Comparison of ENCODE assay signal across 8 mouse cellular contexts in genomic region chr13:34088871-34089288, GRCm38 (mm10). TPM values are rescaled to one million over a fixed set of nuclear protein-coding genes. Genes with fewer than 3 reads are reported as not detected.
A peak's percentile ranks its signal among the peaks of the same experiment; 100 is the strongest.
DNase-seq lines count a peak whose midpoint lies in the region; ATAC-seq and TF ChIP-seq lines count a peak whose summit lies in the region.

No protein-coding gene starts in this region.

- H3K4me2 ChIP-seq in hindbrain, embryonic 15.5 days: peak overlapping the region; percentile 41
- H3K4me2 ChIP-seq in neural tube, embryonic 11.5 days (ENCODE audit: low read depth): no peak overlapping the region
- no peak overlapping the region for H3K4me2 ChIP-seq in kidney, embryonic 16.5 days (replicated peaks; ENCODE audit: low read depth, low read length)

- no peaks in the 10 kb centered on the region for H3K27me3 ChIP-seq in hindbrain, embryonic 15.5 days
- no peaks in the 10 kb centered on the region for H3K27me3 ChIP-seq in neural tube, embryonic 11.5 days (ENCODE audit: control insufficient read depth, insufficient read depth, low read length)
- H3K27me3 ChIP-seq in kidney, embryonic 16.5 days (ENCODE audit: insufficient read depth, low read length): no peaks in the 10 kb centered on the region

- H3K4me3 ChIP-seq in hindbrain, embryonic 15.5 days: no peak overlapping the region
- no peak overlapping the region for H3K4me3 ChIP-seq in neural tube, embryonic 11.5 days (ENCODE audit: low read depth, low read length)
- no peak overlapping the region for H3K4me3 ChIP-seq in kidney, embryonic 16.5 days (ENCODE audit: low read length)
- no peak overlapping the region for H3K4me3 ChIP-seq in lung, adult 2 months (replicated peaks; ENCODE audit: extremely low read depth, low read depth, low read length)

- peaks cover 41% of the 10 kb centered on the region for H3K4me1 ChIP-seq in hindbrain, embryonic 15.5 days (replicated peaks)
- H3K4me1 ChIP-seq in neural tube, embryonic 11.5 days (ENCODE audit: control insufficient read depth, insufficient read depth, low read length): 0 out of 2 replicates have a peak, but pooled peaks cover 3% of the 10 kb centered on the region
- H3K4me1 ChIP-seq in kidney, embryonic 16.5 days (ENCODE audit: insufficient read depth, low read length): no peaks in the 10 kb centered on the region
- H3K4me1 ChIP-seq in lung, adult 2 months (ENCODE audit: control insufficient read depth, insufficient read depth, low read length): peaks cover 4% of the 10 kb centered on the region

- H3K36me3 ChIP-seq in hindbrain, embryonic 15.5 days: no peaks in the 10 kb centered on the region
- no peaks in the 10 kb centered on the region for H3K36me3 ChIP-seq in neural tube, embryonic 11.5 days (ENCODE audit: control insufficient read depth, insufficient read depth, low read length)
- H3K36me3 ChIP-seq in kidney, embryonic 16.5 days (ENCODE audit: insufficient read depth, low read length): no peaks in the 10 kb centered on the region

- H3K9ac ChIP-seq in hindbrain, embryonic 15.5 days: peak overlapping the region; percentile 16; the same call in 1 of the 2 replicates
- H3K9ac ChIP-seq in neural tube, embryonic 11.5 days (ENCODE audit: low read length): no peak overlapping the region
- no peak overlapping the region for H3K9ac ChIP-seq in kidney, embryonic 16.5 days (replicated peaks; ENCODE audit: low read length)

- ATAC-seq in hindbrain, embryonic 15.5 days (ENCODE audit: low FRiP score, low read depth): peak; percentile 91
- ATAC-seq in neural tube, embryonic 11.5 days (ENCODE audit: insufficient read depth, low FRiP score, low TSS enrichment): peak; percentile 74
- ATAC-seq in kidney, embryonic 16.5 days (ENCODE audit: low FRiP score, low TSS enrichment): no peak

- 21% methylated on average over 7 of the region's 7 CpGs for WGBS in hindbrain, embryonic 15.5 days
- WGBS in neural tube, embryonic 11.5 days: 69% methylated on average over 7 of the region's 7 CpGs
- WGBS in kidney, embryonic 16.5 days: 60% methylated on average over 7 of the region's 7 CpGs
- WGBS in lung, adult 2 months: 49% methylated on average over 7 of the region's 7 CpGs

- no peaks in the 10 kb centered on the region for H3K9me3 ChIP-seq in hindbrain, embryonic 15.5 days
- H3K9me3 ChIP-seq in neural tube, embryonic 11.5 days (ENCODE audit: control insufficient read depth, low read length): no peaks in the 10 kb centered on the region
- H3K9me3 ChIP-seq in kidney, embryonic 16.5 days (ENCODE audit: low read length): no peaks in the 10 kb centered on the region

- DNase-seq in embryo, embryonic 10 days (ENCODE audit: low spot score): peak; percentile 33
- DNase-seq in embryo, embryonic 9.5 days (ENCODE audit: extremely low spot score): no peak
- DNase-seq in brain, adult 2 months (ENCODE audit: low read depth, low spot score): peak; percentile 41
- peak; percentile 48 for DNase-seq in neural tube, embryonic 11.5 days (ENCODE audit: low spot score)
- DNase-seq in left cerebral cortex, adult 11 months (ENCODE audit: low spot score): no peak
- no peak for DNase-seq in lung, adult 2 months

- no peak for TF ChIP-seq CTCF in lung, adult 2 months (IDR thresholded peaks at IDR 0.05; ENCODE audit: insufficient read depth, low read length)

- peak overlapping the region; percentile 86 for H3K27ac ChIP-seq in hindbrain, embryonic 15.5 days (replicated peaks)
- H3K27ac ChIP-seq in neural tube, embryonic 11.5 days (ENCODE audit: low read depth, low read length): peak overlapping the region; percentile 37; the same call in 1 of the 2 replicates
- H3K27ac ChIP-seq in kidney, embryonic 16.5 days (ENCODE audit: low read length): no peak overlapping the region

- no peak for TF ChIP-seq POLR2A in lung, adult 2 months (IDR thresholded peaks at IDR 0.05; ENCODE audit: borderline replicate concordance, extremely low read depth, low read depth, low read length)

RNA-seq across cellular contexts. Expression of gene Tubb2a, which starts 11.1 kb away (rescaled TPM):
- polyA plus RNA-seq in hindbrain, embryonic 15.5 days (2015; fragmentation: Nextera tagmentation; extraction: Ambion mirVana): 3,041 and 3,094 TPM in 2 replicates
- 454 and 539 TPM in 2 replicates for polyA plus RNA-seq in neural tube, embryonic 11.5 days (2014; fragmentation: Nextera tagmentation; extraction: Ambion mirVana)
- 143 and 150 TPM in 2 replicates for polyA plus RNA-seq in kidney, embryonic 16.5 days (2015; fragmentation: Nextera tagmentation; extraction: Ambion mirVana)
- polyA plus RNA-seq in lung, adult 2 months (2012; rRNA removed): 320 and 386 TPM in 2 replicates

RNA-seq across cellular contexts. Expression of gene Tubb2b, which starts 41.4 kb away (rescaled TPM):
- 939 and 1,019 TPM in 2 replicates for polyA plus RNA-seq in hindbrain, embryonic 15.5 days (2015; fragmentation: Nextera tagmentation; extraction: Ambion mirVana)
- polyA plus RNA-seq in neural tube, embryonic 11.5 days (2014; fragmentation: Nextera tagmentation; extraction: Ambion mirVana): 322 and 344 TPM in 2 replicates
- 39.7 and 40.4 TPM in 2 replicates for polyA plus RNA-seq in kidney, embryonic 16.5 days (2015; fragmentation: Nextera tagmentation; extraction: Ambion mirVana)
- polyA plus RNA-seq in lung, adult 2 months (2012; rRNA removed): 13.6 and 21.6 TPM in 2 replicates

RNA-seq across cellular contexts. Expression of gene Bphl, which starts 51.5 kb away (rescaled TPM):
- 36.6 and 41.4 TPM in 2 replicates for polyA plus RNA-seq in hindbrain, embryonic 15.5 days (2015; fragmentation: Nextera tagmentation; extraction: Ambion mirVana)
- 26.5 and 30.0 TPM in 2 replicates for polyA plus RNA-seq in neural tube, embryonic 11.5 days (2014; fragmentation: Nextera tagmentation; extraction: Ambion mirVana)
- polyA plus RNA-seq in kidney, embryonic 16.5 days (2015; fragmentation: Nextera tagmentation; extraction: Ambion mirVana): 83.0 and 95.2 TPM in 2 replicates
- 37.4 and 41.8 TPM in 2 replicates for polyA plus RNA-seq in lung, adult 2 months (2012; rRNA removed)

Comparison
In these comparisons a context has a peak if more than half of its experiments do, and no peak if none do; other contexts are left out.
1. DNase-seq: peak in embryo, embryonic 10 days (single experiment), brain, adult 2 months (single experiment) and neural tube, embryonic 11.5 days (single experiment); none in embryo, embryonic 9.5 days (single experiment), left cerebral cortex, adult 11 months (single experiment) and lung, adult 2 months (single experiment).